Mouse (Mus musculus): ENCODE results near the gene Crat. TPM values are rescaled to one million over a fixed set of nuclear protein-coding genes. Genes with fewer than 3 reads are reported as not detected.

The Crat gene
- 61.5 and 66.0 TPM in 2 replicates for polyA plus RNA-seq (2014; fragmentation: Nextera tagmentation; extraction: Ambion mirVana)

DNA sequence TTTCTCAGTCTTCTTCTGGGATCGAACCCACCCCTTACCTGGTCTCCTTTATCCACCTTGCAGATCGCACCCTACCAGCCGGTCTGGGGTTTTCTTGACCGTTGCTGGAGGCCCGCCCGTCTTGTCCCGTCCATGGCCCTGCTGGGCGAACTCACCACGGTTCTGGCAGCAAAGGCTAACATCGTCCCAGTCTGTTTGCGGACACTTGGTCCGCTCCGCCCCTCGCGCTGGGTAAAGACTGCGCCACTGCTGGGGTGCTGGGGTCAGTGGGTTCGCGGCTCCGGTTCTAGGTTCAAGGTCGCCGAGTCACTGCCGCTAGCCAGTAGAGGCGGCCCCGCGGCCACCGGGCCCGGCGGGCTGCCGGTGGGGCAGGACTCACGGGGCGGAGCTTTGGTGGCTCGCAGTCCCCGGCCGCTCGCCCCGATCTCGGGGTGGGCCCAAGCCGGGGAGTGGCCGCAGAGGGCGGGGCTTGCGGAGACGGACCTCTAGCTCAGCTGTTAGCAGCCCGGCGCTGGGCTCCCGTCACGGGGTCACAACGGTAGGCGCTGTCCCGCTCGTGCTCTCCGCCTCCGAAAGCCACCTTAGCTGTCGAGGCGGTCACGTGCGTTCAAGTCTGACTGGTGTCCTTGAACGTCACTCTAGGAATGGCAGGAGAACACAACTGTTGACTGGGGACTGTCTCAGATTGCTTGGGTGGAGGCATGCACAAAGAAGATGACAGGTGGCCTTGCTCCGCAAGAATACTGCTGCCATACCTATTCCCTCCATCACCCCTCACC, at the start of gene Crat:
Gene Crat (minus strand): TSS at position 657 of the 779 bp plus-strand sequence.
- Histone ChIP-seq H3K4me2 (peak within 1 kb of the TSS; percentile 90), H3K36me3 (ENCODE audit: control insufficient read depth, insufficient read depth, low read length) (0 out of 2 replicates have a peak, but pooled peaks cover 4% of the 10 kb centered on the region), H3K4me3 (ENCODE audit: low read depth, low read length) (peak within 1 kb of the TSS; percentile 93), H3K9me3 (replicated peaks; ENCODE audit: control insufficient read depth, low read length) (no peaks in the 10 kb centered on the region), H3K9ac (ENCODE audit: low read depth, low read length) (peak within 1 kb of the TSS; percentile 99), H3K4me1 (ENCODE audit: control insufficient read depth, insufficient read depth, low read length) (peaks cover 23% of the 10 kb centered on the region), H3K27ac (ENCODE audit: low read depth, low read length) (peak within 1 kb of the TSS; percentile 99), H3K27me3 (ENCODE audit: control insufficient read depth, insufficient read depth, low read length) (no peaks in the 10 kb centered on the region)
- under 1% methylated on average over 58 of the region's 58 CpGs for WGBS (ENCODE audit: insufficient replicate concordance)
- ATAC-seq (replicated peaks; ENCODE audit: insufficient number of reproducible peaks, low FRiP score, low TSS enrichment): peak; percentile 92

DNA sequence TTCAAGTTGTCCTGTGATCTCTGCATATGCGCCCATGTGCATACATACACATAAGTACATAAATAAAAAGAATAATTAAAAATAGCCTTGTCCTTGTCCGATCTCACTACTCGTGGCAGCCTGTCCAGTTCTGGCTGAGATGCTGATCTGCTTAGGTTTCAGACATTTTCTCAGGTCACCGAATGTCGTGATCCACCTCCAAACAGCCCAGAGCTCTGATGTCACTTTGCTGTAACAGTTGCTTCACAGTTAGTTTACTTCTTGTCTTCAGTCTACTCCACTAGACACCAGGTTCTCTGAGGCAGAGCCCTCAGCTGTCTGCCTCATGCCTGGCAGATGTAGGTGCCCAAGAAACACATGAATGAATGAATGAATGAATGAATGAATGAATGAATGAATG, 48.8 kb upstream of the Crat start:
- Histone ChIP-seq H3K4me1 (ENCODE audit: control insufficient read depth, insufficient read depth, low read length) (peaks cover 30% of the 10 kb centered on the region), H3K27me3 (ENCODE audit: control insufficient read depth, insufficient read depth, low read length) (no peaks in the 10 kb centered on the region), H3K4me2 (peak overlapping the region; percentile 58), H3K27ac (ENCODE audit: low read depth, low read length) (peak overlapping the region; percentile 76), H3K9me3 (replicated peaks; ENCODE audit: control insufficient read depth, low read length) (no peaks in the 10 kb centered on the region), H3K36me3 (ENCODE audit: control insufficient read depth, insufficient read depth, low read length) (no peaks in the 10 kb centered on the region), H3K4me3 (ENCODE audit: low read depth, low read length) (peak overlapping the region; percentile 31), H3K9ac (ENCODE audit: low read depth, low read length) (peak overlapping the region; percentile 22; the same call in 1 of the 2 replicates)
- WGBS (ENCODE audit: insufficient replicate concordance): 51% methylated on average over 5 of the region's 5 CpGs
- ATAC-seq (replicated peaks; ENCODE audit: insufficient number of reproducible peaks, low FRiP score, low TSS enrichment): no peak

DNA sequence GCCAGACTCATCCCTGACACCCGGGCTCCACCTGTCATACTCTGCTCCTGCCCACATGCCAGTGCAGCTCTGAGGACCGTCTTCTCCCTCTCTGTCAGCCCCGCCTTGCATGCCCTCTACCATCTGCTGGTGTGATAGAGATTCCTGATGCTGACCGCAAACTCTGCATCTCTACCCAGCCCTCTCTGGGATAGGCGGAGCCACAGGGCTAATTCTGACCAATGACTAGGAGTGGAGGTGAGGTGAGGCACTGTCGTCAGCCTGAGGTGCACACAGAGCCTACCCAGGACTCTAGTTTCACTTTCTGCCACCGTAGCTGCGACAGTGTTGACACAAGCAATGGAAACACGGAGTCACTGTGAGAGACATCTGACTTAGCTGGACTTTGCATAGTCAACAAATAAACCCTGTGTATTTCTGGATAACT, 48.3 kb upstream of the Crat start:
- peaks cover 26% of the 10 kb centered on the region for H3K4me1 ChIP-seq (ENCODE audit: control insufficient read depth, insufficient read depth, low read length)
- H3K9me3 ChIP-seq (replicated peaks; ENCODE audit: control insufficient read depth, low read length): no peaks in the 10 kb centered on the region
- ATAC-seq (replicated peaks; ENCODE audit: insufficient number of reproducible peaks, low FRiP score, low TSS enrichment): peak; percentile 87
- WGBS (ENCODE audit: insufficient replicate concordance): under 1% methylated on average over 9 of the region's 9 CpGs
- H3K27ac ChIP-seq (ENCODE audit: low read depth, low read length): peak overlapping the region; percentile 76
- H3K9ac ChIP-seq (ENCODE audit: low read depth, low read length): no peak overlapping the region
- peak overlapping the region; percentile 31 for H3K4me3 ChIP-seq (ENCODE audit: low read depth, low read length)
- no peaks in the 10 kb centered on the region for H3K36me3 ChIP-seq (ENCODE audit: control insufficient read depth, insufficient read depth, low read length)
- peak overlapping the region; percentile 58 for H3K4me2 ChIP-seq
- no peaks in the 10 kb centered on the region for H3K27me3 ChIP-seq (ENCODE audit: control insufficient read depth, insufficient read depth, low read length)

DNA sequence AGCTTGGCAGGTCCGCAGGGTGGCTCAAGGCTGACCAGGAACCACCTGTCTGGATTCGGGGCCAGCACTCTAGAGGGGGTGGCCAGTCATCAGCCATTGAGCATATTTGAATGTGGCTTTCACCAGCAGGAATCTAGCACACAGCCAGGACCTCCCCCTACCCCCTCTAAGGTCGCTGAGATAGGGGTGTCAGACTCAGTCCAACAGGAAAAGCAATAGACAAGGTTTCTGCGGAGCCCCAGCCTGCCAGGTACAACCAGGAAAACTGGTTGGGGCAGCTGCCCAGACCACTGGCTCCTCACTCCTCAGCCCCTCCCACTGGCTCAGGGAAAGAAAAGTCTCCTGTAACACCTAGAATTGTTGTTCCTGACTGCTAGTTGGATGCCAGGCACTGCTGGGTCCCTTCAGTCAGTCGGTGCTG, 47.7 kb upstream of the Crat start:
- 21% methylated on average over 5 of the region's 5 CpGs for WGBS (ENCODE audit: insufficient replicate concordance)
- peak overlapping the region; percentile 43; the same call in 1 of the 2 replicates for H3K9ac ChIP-seq (ENCODE audit: low read depth, low read length)
- no peak for ATAC-seq (replicated peaks; ENCODE audit: insufficient number of reproducible peaks, low FRiP score, low TSS enrichment)
- peak overlapping the region; percentile 31; the same call in 1 of the 2 replicates for H3K4me3 ChIP-seq (ENCODE audit: low read depth, low read length)
- peaks cover 25% of the 10 kb centered on the region for H3K4me1 ChIP-seq (ENCODE audit: control insufficient read depth, insufficient read depth, low read length)
- H3K27me3 ChIP-seq (ENCODE audit: control insufficient read depth, insufficient read depth, low read length): no peaks in the 10 kb centered on the region
- H3K27ac ChIP-seq (ENCODE audit: low read depth, low read length): peak overlapping the region; percentile 76
- peak overlapping the region; percentile 58 for H3K4me2 ChIP-seq
- H3K36me3 ChIP-seq (ENCODE audit: control insufficient read depth, insufficient read depth, low read length): no peaks in the 10 kb centered on the region
- H3K9me3 ChIP-seq (replicated peaks; ENCODE audit: control insufficient read depth, low read length): no peaks in the 10 kb centered on the region

DNA sequence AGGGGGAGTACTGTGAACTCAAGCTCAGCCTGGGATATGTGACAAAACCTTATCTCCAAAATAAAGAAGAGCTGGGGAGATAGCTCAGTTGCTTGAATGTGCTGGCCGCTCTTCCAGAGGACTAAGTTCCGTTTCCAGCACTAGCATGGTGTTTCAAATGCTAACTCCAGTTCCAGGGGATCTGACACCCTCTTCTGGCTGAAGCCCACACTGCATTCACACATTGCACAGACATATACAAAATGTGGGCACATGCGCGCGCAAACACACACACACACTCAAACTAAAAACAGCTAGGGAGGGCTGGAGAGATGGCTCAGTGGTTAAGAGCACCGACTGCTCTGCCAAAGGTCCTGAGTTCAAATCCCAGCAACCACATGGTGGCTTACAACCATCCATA, 43.6 kb upstream of the Crat start:
- 76% methylated on average over 6 of the region's 6 CpGs for WGBS (ENCODE audit: insufficient replicate concordance)
- Histone ChIP-seq H3K27me3 (ENCODE audit: control insufficient read depth, insufficient read depth, low read length) (no peaks in the 10 kb centered on the region), H3K4me2 (no peak overlapping the region), H3K9ac (ENCODE audit: low read depth, low read length) (no peak overlapping the region), H3K4me3 (ENCODE audit: low read depth, low read length) (no peak overlapping the region), H3K4me1 (ENCODE audit: control insufficient read depth, insufficient read depth, low read length) (peaks cover 31% of the 10 kb centered on the region), H3K9me3 (replicated peaks; ENCODE audit: control insufficient read depth, low read length) (no peaks in the 10 kb centered on the region), H3K36me3 (ENCODE audit: control insufficient read depth, insufficient read depth, low read length) (0 out of 2 replicates have a peak, but pooled peaks cover 4% of the 10 kb centered on the region), H3K27ac (ENCODE audit: low read depth, low read length) (no peak overlapping the region)
- no peak for ATAC-seq (replicated peaks; ENCODE audit: insufficient number of reproducible peaks, low FRiP score, low TSS enrichment)

DNA sequence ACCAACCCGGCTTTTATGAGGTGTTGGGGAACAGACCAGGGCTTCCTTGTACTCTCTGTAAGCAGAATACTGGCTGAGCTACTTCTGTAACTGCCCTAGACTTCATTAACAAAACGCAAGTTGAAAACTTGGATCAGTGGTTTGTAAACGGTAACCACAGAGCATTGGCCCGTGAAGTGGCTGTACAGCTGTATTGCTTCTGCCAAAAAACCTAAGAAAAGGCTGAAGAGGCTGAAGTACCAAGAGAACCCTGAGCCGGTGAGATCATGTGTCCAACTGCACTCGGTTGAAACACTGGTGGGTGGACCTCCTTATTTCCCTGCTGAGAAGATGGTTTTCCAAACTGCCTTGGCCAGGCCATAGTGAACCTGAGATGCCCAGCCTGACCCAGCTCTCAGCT, 42.7 kb upstream of the Crat start:
- Histone ChIP-seq H3K4me1 (ENCODE audit: control insufficient read depth, insufficient read depth, low read length) (peaks cover 27% of the 10 kb centered on the region), H3K36me3 (ENCODE audit: control insufficient read depth, insufficient read depth, low read length) (0 out of 2 replicates have a peak, but pooled peaks cover 4% of the 10 kb centered on the region), H3K9ac (ENCODE audit: low read depth, low read length) (no peak overlapping the region), H3K4me2 (no peak overlapping the region), H3K9me3 (replicated peaks; ENCODE audit: control insufficient read depth, low read length) (no peaks in the 10 kb centered on the region), H3K4me3 (ENCODE audit: low read depth, low read length) (no peak overlapping the region), H3K27ac (ENCODE audit: low read depth, low read length) (no peak overlapping the region), H3K27me3 (ENCODE audit: control insufficient read depth, insufficient read depth, low read length) (no peaks in the 10 kb centered on the region)
- WGBS (ENCODE audit: insufficient replicate concordance): 90% methylated on average over 6 of the region's 6 CpGs
- ATAC-seq (replicated peaks; ENCODE audit: insufficient number of reproducible peaks, low FRiP score, low TSS enrichment): no peak

DNA sequence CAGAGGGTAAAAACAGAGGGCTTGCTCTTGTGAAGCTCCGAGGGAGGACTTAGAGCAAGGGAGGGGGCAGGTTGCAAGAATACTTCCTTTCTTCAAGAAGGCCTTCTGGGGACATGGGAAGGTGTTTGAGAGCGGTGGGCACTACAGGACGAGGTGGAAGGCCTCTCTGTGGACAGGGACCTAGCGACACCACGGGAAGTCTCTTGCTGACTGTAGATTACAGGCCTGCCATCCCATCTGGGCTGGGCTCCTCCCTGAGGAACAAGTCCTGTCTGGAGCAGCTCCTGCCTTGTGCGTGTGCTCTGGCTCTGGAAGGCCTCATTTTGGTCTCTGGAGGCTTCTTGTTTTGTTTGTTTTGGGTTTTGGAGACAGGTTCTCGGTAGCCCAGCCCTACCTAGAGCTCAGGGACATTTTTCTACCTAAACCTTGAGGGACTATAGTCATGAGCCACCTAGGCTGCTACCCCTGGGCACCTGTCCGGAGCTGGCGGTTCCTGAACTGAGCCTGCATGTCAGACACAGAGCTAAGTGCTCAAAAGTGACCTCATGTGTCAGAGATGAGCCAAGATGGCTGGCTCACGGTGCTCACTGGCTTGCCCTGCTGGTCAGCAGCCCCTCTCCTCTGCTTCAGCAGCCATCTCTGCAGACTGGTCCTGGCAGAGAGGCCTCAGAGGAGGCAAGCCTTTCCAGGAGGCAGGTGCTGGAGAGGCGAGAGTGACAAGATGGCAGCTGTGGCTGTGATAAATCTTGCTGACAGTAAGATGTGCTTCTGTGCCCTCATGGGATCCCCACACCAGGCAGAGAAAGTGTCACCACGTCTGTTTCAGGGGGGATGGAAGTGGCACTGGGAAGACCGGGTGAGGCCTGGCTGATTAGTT, 40.7 kb upstream of the Crat start:
- H3K9me3 ChIP-seq (replicated peaks; ENCODE audit: control insufficient read depth, low read length): no peaks in the 10 kb centered on the region
- H3K4me2 ChIP-seq: no peak overlapping the region
- no peak overlapping the region for H3K4me3 ChIP-seq (ENCODE audit: low read depth, low read length)
- H3K27ac ChIP-seq (ENCODE audit: low read depth, low read length): peak overlapping the region; percentile 71
- no peak for ATAC-seq (replicated peaks; ENCODE audit: insufficient number of reproducible peaks, low FRiP score, low TSS enrichment)
- H3K36me3 ChIP-seq (ENCODE audit: control insufficient read depth, insufficient read depth, low read length): peaks cover 4% of the 10 kb centered on the region; the same call in 1 of the 2 replicates
- peak overlapping the region; percentile 60 for H3K9ac ChIP-seq (ENCODE audit: low read depth, low read length)
- WGBS (ENCODE audit: insufficient replicate concordance): 44% methylated on average over 13 of the region's 13 CpGs
- H3K4me1 ChIP-seq (ENCODE audit: control insufficient read depth, insufficient read depth, low read length): peaks cover 20% of the 10 kb centered on the region
- H3K27me3 ChIP-seq (ENCODE audit: control insufficient read depth, insufficient read depth, low read length): no peaks in the 10 kb centered on the region

DNA sequence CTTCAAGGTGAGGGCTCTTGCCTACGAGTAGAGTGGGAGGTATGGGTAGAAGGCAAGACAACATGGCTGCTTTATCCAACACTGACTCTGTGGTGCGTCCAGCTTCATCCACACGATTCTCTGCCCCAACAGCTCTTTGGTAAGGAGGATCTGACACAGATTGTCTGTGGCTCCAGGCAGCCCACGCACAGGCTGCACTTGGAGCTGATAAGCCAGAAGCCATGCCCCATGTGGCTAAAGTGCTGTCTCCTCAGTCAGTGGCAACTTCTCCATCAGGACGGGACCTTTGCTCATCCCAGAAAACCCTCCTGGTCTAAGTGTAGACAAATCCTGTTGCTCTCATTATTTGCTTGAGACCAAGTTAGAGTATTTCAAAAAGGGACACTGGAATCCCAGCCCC, 39.0 kb upstream of the Crat start:
- Histone ChIP-seq H3K4me1 (ENCODE audit: control insufficient read depth, insufficient read depth, low read length) (peaks cover 20% of the 10 kb centered on the region), H3K4me2 (no peak overlapping the region), H3K36me3 (ENCODE audit: control insufficient read depth, insufficient read depth, low read length) (peaks cover 13% of the 10 kb centered on the region), H3K27me3 (ENCODE audit: control insufficient read depth, insufficient read depth, low read length) (no peaks in the 10 kb centered on the region), H3K4me3 (ENCODE audit: low read depth, low read length) (no peak overlapping the region), H3K9ac (ENCODE audit: low read depth, low read length) (no peak overlapping the region), H3K9me3 (replicated peaks; ENCODE audit: control insufficient read depth, low read length) (peaks cover 5% of the 10 kb centered on the region), H3K27ac (ENCODE audit: low read depth, low read length) (no peak overlapping the region)
- WGBS (ENCODE audit: insufficient replicate concordance): 54% methylated on average over 5 of the region's 5 CpGs
- no peak for ATAC-seq (replicated peaks; ENCODE audit: insufficient number of reproducible peaks, low FRiP score, low TSS enrichment)

All from heart, embryonic 11.5 days (tissue).